Mouse (Mus musculus) testis, adult 2 months (tissue): ENCODE measurements around the gene Dnajc5g. TPM values are rescaled to one million over a fixed set of nuclear protein-coding genes. Genes with fewer than 3 reads are reported as not detected.

Experiments used
- H3K27ac ChIP-seq: fragments of 200-500 bp; 2 replicates; pipeline ENCODE4 v1.5.1; 2012; ENCODE audit warnings: low read depth, low read length; ENCODE audit not compliant: control insufficient read depth, insufficient read depth
- H3K27me3 ChIP-seq: fragments of 200-500 bp; 2 replicates; pipeline ENCODE4 v1.6.1; 2012; ENCODE audit warnings: mild to moderate bottlenecking, low read length, moderate library complexity; ENCODE audit not compliant: control insufficient read depth, insufficient read depth
- H3K36me3 ChIP-seq: fragments of 200-500 bp; 2 replicates; pipeline ENCODE4 v1.6.1; 2012; ENCODE audit warnings: mild to moderate bottlenecking, low read length; ENCODE audit not compliant: control insufficient read depth, insufficient read depth
- H3K4me1 ChIP-seq: fragments of 200-500 bp; 2 replicates; pipeline ENCODE4 v1.6.1; 2012; ENCODE audit warnings: low read length; ENCODE audit not compliant: control insufficient read depth, insufficient read depth
- H3K4me3 ChIP-seq: fragments of 200-500 bp; 2 replicates; pipeline ENCODE4 v1.5.1; 2012; ENCODE audit warnings: low read depth, mild to moderate bottlenecking, low read length, moderate library complexity, mixed read lengths; ENCODE audit not compliant: control insufficient read depth
- CTCF ChIP-seq: fragments of 200-500 bp; IDR thresholded peaks from 2 replicates; pipeline ENCODE4 v1.5.1; 2012; ENCODE audit warnings: low read depth, mild to moderate bottlenecking, inconsistent platforms, low read length, moderate library complexity; ENCODE audit not compliant: control insufficient read depth, insufficient read depth, insufficient replicate concordance
- POLR2A ChIP-seq: fragments of 200-500 bp; IDR thresholded peaks from 2 replicates; pipeline ENCODE4 v1.6.1; 2012; ENCODE audit warnings: low read depth, mild to moderate bottlenecking, inconsistent platforms, low read length, moderate library complexity; ENCODE audit not compliant: control insufficient read depth
- polyA plus RNA-seq: library from polyadenylated mRNA; depleted of rRNA; stranded (reverse); fragments of >200 nt; gene quantifications from 2 replicates; pipeline ENCODE4 v1.2.3, GENCODE M21; 2012

The Dnajc5g gene
- polyA plus RNA-seq, 1 experiment = 183 TPM

- TF ChIP-seq CTCF = no peak
- TF ChIP-seq POLR2A = no peak
- Histone ChIP-seq H3K27ac (no peak overlapping the region), H3K4me3 (peak overlapping the region; percentile 41), H3K36me3 (no peaks in the 10 kb centered on the region), H3K27me3 (peaks cover 5% of the 10 kb centered on the region; the same call in 1 of the 2 replicates), H3K4me1 (peaks cover 32% of the 10 kb centered on the region)
Measured at GRCm38 (mm10) chr5:31093151-31094041, 12.7 kb upstream of the Dnajc5g start.

GRCm38 (mm10) chr5:31094100-31094798, 11.8 kb upstream of the Dnajc5g start:
- TF ChIP-seq CTCF (no peak), POLR2A (no peak)
- Histone ChIP-seq H3K27me3 (peaks cover 5% of the 10 kb centered on the region; the same call in 1 of the 2 replicates), H3K4me3 (peak overlapping the region; percentile 12), H3K36me3 (no peaks in the 10 kb centered on the region), H3K27ac (no peak overlapping the region), H3K4me1 (peaks cover 32% of the 10 kb centered on the region)

- Histone ChIP-seq H3K27ac (no peak overlapping the region), H3K36me3 (no peaks in the 10 kb centered on the region), H3K27me3 (peaks cover 5% of the 10 kb centered on the region; the same call in 1 of the 2 replicates), H3K4me3 (peak overlapping the region; percentile 12), H3K4me1 (peaks cover 32% of the 10 kb centered on the region)
- no peak for TF ChIP-seq POLR2A
- no peak for TF ChIP-seq CTCF
Measured at GRCm38 (mm10) chr5:31094799-31095691, 11.0 kb upstream of the Dnajc5g start.

GRCm38 (mm10) chr5:31095711-31096480, 10.2 kb upstream of the Dnajc5g start:
- no peak for TF ChIP-seq POLR2A
- TF ChIP-seq CTCF = no peak
- H3K4me1 ChIP-seq = peaks cover 32% of the 10 kb centered on the region
- H3K27me3 ChIP-seq = peaks cover 5% of the 10 kb centered on the region; the same call in 1 of the 2 replicates
- H3K27ac ChIP-seq = no peak overlapping the region
- peak overlapping the region; percentile 12; the same call in 1 of the 2 replicates for H3K4me3 ChIP-seq
- no peaks in the 10 kb centered on the region for H3K36me3 ChIP-seq

GRCm38 (mm10) chr5:31108000-31108490, 2.0 kb downstream of the Dnajc5g start, which contains the start of gene Slc30a3:
Gene Slc30a3, minus strand, starts transcription at chr5:31108237.
- TF ChIP-seq POLR2A (peak; percentile 66), CTCF (no peak)
- Histone ChIP-seq H3K4me1 (peaks cover 4% of the 10 kb centered on the region), H3K27me3 (no peaks in the 10 kb centered on the region), H3K27ac (peak within 1 kb of the TSS; percentile 89), H3K36me3 (no peaks in the 10 kb centered on the region), H3K4me3 (peak within 1 kb of the TSS; percentile 93)

- Histone ChIP-seq H3K27me3 (no peaks in the 10 kb centered on the region), H3K36me3 (no peaks in the 10 kb centered on the region), H3K27ac (no peak overlapping the region), H3K4me3 (no peak overlapping the region), H3K4me1 (peaks cover 4% of the 10 kb centered on the region)
- TF ChIP-seq POLR2A = no peak
Measured at GRCm38 (mm10) chr5:31110781-31111180, 4.7 kb downstream of the Dnajc5g start.
